Mouse (Mus musculus): ENCODE data around the gene Uchl5.

GRCm38 (mm10) chr1:143742186-143742585 is 34.9 kb upstream of the Uchl5 start:
- TF ChIP-seq POLR2A (IDR thresholded peaks at IDR 0.05; ENCODE audit: insufficient read depth, low read depth, low read length) (no peak), EP300 (IDR thresholded peaks at IDR 0.05; ENCODE audit: insufficient read depth, low read depth, low read length) (no peak), CTCF (IDR thresholded peaks at IDR 0.05) (no peak)
